Mouse (Mus musculus) heart, adult 8-10 months (tissue): ENCODE results near the gene Kif26b. TPM values are rescaled to one million over a fixed set of nuclear protein-coding genes. Genes with fewer than 3 reads are reported as not detected.
A peak's percentile ranks its signal among the peaks of the same experiment; 100 is the strongest.

ENCODE experiments used
- DNase-seq: peaks from one replicate; pipeline ENCODE4 v3.0.0; 2022; ENCODE audit warnings: low spot score
- total RNA-seq, 4 experiments: library from RNA; stranded (reverse); gene quantifications; 2 replicates each; pipeline ENCODE4 v1.2.4; 2022

Kif26b gene
- total RNA-seq: 1 to 10 TPM; 2.7 to 5.7 (median 4.1) TPM

DNA sequence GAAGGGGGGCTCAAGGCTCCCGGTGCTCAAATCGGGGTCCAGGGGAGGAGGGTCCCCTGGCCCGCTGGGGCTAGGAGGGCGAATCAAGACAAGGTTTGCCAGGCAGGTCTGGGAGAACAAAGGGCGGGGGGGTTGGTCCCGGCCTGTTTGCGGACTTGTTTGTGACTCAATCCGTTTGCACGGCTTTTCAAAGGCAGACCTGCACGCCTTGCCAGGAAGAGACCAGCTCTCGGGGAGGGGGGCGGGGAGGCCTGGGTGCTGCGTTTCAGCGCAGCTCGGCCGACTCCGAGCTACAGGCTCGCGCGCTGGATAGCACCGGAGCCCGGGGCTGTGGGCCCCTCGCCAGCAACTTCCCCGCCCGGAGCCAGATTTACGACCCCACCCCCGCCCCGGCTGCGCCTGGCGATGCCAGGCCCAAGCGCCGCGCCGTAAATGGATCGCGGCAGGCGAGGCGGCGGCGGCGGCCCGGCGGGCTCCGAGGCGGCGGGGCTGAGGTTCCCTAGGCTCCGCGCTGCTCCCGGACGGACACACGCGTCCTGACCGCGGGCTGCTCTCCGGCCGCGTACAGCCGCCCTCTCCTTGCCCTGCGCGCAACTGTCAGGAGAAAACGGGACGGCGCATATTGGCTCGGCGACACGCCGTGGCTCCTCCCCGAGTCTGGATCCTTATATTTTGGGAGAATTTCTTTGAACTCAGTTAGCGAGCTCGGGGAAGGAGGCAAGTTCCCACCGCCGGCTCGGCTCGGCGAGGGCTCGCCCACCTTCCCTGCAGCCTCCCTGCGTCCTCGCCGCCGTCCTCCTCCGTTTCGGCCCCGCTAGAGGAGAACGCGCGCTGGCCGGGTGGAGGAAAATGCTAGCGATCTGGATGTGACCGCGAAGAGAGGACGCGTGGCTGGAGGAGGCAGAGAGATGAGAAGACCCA is at the start of gene Kif26b:
Kif26b (plus strand) TSS at position 695 of the 921 bp plus-strand sequence.
- DNase-seq: no peak

DNA sequence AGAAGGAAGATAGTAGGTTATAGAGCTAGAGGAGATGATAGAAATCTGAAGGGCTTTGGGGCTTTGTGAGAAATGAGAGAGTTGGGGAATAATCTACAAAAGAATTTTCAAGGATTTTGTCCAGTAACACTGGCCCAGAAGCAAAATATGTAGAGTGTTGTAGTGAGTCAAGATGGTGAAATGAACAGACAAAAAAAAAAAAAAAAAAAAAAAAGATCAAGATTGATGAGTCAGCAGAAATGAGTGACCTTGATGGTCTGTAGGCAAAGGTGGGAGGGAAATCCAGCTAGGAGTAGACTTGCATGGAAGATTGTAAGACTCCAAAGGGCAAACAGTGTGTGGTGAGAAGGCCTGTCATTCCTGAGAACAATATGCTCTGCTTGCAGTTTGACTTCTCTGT is 45.1 kb upstream of the Kif26b start:
- DNase-seq: no peak

DNA sequence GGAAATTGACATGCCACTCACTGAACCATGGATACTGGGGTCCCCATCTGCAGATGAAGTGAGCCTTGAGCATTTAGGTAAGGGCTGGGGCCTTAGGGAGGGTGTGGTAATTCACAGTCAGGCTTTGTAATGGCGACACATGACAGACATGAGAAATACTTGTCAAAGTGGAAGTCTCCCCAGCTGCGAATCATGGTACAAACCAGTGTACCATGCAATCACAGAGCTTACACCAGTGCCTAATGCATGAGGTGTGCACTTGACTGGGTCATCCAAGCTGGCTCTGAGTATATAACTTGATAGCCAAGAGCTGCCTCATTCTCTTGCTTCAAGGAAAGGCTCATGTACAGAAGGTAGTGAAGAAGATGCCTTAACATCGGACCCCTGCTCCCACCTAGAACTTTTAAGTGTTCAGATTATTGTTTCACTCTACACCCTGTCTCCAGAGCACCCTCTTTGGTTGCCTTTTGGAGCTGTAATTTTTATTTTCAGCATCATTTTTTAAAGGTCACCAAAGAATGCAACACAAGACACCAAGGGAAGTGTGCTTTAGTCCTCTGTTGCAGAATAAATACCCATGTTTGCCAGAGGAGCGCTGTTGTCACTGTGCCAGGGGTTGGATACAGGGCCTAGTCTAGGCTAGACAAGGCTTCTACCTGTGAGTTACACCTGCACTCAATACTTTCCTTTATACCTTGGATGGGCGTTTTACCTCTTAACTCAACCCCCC is 43.6 kb upstream of the Kif26b start:
- DNase-seq: no peak

DNA sequence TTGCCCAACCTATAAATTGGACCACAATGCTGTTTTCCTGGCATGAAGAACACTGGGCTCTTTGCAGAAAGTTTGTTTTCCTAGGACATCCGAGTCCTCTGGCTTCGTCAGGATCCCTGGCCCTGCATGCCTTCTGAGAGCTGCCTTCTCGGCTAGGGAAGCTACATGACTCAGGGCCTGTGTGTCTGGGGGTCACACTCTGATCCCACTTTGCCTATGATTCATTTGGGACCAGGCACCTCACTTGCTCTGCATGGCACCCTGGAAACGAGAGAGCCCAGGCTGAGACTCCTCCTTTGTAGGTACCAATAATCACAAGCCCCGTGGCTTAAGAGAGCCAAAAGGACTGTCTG is 43.1 kb upstream of the Kif26b start:
- DNase-seq: no peak

DNA sequence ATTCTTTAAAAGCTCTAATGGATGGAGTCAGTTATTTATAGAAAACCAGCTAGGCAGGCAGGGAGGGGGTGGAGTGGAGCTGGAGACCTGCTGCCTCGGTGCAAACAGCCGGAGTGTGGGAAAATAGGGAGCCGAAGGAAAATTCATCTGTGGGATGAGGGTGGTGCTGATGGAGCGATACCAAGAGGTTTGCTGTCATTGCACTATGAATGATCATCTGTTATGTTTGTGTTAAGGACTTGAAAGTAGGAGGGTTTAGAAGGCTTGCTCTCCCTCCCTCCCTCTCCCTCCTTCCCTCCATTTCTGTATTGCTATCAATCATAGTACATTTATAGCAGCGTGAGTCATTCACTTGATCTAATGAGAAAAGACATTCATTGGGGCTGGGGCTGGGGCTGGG is 42.1 kb upstream of the Kif26b start:
- DNase-seq: no peak

DNA sequence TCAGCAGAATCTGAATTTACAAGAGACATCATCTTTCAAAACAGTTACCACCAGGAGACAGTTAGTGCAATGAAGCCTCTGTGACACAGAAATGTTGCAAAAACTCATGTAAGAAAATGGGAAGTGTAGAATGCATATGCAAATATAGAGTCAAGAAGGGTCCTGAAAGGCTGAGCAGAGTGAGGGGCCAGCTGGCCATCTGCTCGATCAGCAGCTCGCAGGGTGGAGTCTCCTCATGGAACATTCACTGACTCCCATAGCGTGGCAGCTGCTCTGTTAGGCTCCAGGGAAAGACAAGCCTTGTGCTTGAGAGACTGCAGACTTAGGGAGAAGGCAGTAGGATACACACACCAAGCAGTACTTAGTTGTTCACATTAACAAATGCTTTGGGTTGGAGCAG is 39.8 kb upstream of the Kif26b start:
- no peak for DNase-seq

DNA sequence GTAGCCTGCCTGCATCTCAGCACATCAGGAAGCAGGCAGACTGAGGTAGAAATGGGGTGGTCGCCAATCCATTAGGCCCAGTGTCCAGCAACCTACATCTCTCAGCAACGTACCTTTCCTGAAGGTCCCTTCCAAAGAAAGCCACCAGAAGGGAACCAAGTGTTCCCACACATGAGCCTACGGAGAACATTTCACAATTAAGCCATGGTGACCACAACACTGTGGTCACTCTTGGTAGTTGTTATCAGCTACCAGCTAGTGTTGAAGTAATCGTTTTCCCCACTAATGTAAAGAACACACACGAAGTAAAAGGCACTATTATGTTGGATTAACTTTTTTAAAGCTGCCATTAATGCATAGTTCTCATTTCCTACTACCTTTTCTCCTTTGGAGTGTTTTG is 37.2 kb upstream of the Kif26b start:
- no peak for DNase-seq

DNA sequence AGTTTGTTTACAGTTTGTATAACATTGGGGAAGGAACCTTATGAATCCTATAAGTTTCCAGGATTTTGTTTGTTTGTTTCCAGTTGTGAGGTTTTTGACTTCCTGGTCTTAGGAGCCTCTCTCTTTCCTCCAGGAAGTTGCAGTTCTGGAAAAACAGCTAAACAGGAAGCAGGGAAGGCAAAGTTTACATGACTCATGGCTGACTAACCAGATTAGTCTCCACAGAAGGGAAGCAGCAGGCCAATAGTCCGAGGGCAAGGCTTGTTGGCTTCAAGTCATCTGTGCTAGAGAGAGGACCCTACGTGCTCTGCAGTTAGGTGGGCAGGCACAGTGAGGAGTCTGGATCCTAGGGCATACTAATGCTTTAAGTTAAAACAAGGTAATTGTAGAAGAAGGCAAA is 36.4 kb upstream of the Kif26b start:
- DNase-seq: no peak

DNA sequence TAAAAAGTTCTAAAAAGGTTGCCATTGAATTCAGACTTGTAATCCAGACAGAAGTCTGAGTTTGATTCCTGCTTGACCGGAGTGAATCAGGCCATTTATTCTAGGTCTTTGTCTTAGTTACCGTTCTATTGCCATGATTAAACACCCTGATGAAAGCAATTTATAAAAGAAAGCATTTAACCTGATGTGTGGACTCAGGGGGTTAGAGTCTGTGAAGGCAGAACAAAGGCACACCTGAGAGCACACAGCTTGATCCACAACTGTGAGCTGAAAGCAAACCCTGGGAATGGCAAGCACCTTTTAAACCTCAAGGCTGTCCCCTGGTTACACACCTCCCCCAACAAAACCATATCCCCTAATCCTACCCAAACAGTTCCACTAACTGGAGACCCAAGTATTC is 32.7 kb upstream of the Kif26b start:
- no peak for DNase-seq

DNA sequence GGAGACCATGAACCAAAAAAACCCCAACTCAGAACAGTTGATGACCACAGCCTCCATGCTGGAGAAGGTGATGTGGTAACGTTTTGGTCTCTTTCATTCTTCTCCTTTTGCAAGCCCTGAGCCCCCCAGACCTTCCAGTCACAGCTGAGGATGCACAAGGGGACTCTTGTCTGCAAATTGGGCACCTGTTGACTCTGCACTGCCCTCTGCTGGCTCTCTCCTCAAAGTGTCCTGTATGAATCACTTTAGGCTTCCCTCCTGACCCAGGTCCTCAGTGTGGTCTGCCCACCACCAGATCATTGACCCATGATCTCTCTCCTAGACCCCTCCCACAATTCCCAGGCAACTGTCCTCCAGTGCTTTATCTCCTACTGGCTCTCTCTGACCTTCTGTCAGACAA is 32.1 kb upstream of the Kif26b start:
- DNase-seq: no peak

DNA sequence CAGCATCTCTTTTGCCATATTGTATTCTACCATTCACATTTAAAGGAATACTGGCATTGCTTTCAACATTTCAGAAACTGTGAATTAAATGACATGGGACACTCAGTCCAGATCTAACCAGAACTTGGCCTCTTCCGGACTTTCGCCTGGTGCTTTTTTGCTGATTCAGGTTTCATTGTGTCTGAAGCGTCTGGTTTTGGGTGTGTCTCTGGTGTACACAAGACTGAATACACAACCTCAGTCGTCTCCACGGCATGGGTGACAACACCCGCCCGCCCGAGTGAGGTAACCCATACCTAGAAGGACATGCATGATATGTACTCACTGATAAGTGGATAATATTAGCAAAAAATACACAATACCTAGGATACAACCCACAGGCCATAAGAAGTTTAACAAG is 22.0 kb upstream of the Kif26b start:
- DNase-seq: no peak

DNA sequence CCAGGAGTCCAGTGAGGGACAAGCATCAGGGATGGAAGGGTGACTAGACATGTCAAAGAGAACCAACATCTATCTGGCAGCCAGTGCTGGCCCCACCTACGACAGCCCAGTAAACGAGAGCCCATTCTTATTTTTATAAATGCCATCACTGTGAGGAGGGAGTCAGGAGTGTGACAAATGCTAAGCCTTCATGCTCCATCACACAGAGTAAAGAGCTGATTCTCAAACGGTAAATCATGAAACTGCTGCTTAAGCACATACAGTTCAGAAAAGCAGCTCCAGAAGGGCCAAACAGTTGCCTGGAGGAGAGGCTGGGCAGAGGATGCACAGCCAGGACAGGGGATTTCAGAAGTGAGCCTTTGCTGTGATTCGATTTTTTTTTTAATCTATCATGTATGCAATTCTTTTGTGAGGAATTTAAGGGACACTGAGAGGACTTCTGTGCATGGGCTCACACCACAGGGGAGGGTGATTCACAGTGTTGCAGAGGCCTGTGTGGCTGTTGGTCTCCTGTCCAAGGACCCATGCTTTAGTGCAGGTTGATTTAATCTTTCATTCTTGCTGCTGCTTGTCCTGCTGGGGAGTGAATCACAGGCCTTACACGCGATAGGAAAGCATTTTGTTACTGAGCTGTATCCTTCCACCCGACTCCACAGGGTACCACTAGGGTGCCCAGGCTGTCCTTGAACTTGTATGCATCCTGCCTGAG is 16.4 kb upstream of the Kif26b start:
- no peak for DNase-seq

DNA sequence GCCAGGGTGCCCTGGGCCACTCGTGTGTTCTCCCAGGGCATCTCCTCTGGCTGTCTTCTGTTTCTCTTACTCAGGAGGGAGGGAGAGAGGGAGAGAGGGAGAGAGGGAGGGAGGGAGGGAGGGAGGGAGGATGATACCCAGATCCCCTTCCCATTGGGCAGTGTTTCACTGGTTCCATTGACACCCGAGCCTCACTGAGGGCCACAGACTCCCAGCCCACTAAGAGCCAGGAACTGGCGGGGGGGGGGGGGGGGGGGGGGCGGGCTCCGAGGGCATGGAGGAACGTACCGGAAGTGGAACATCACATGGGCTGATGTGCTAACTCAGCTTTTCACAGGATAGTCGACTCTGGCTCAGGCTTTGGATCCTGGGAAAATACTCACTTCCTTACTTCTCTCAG is 15.0 kb upstream of the Kif26b start:
- no peak for DNase-seq

DNA sequence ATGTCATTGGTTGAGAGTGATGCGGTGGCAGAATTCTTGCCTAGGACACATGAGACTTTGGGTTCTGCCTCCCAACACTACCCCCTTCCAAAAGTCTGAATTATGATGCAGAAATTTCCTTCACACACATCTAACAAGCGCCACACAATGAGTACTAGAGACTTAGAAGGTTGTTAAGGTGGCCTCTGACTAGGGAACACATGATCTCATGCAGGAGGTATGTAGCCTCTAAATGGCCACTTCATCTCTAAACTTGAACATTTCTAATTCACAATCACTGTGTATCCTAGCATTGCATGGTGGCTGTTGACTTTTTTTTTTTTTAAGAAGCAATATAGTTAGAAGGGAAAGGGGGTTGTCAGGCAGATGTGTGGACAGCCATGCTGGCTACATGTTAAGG is 13.1 kb upstream of the Kif26b start:
- DNase-seq: no peak

DNA sequence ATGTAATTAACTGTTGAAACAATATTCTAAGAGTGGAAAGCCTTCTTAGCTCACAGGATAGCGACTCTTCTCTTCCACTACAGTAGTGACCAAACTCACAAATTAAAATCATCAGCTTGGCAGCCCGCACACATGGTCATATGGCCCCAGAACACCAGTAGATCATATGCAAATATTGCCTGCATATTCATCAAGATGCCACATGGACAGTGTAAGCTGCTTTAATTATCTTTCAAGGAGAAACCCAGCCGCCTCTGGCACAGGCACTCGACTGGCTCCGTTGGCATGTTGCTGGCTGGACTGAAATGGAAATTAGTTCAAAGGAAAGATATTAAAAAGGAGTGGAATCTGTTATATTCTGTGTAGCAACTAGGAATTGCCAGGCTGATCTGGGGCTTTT is 6.5 kb upstream of the Kif26b start:
- peak; percentile 10 for DNase-seq

DNA sequence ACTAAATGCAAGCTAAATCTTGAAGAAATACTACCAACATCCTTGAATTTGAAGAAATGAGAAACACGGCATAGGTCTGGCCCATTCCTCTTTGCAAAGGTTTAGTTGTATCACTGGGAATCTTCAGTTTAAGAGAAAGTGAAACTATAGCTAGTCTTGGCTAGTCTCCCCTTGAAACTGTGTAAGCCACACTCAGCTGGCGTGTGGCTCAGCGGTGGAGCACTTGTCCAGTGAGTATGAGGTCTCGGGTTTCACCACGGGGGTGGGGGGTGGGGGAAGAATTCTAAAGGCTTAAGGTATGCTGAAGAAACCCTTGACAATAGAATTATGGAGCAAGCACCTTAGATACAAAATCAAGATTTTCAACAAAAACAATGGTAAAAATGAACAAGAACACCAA is 5.8 kb upstream of the Kif26b start:
- no peak for DNase-seq

DNA sequence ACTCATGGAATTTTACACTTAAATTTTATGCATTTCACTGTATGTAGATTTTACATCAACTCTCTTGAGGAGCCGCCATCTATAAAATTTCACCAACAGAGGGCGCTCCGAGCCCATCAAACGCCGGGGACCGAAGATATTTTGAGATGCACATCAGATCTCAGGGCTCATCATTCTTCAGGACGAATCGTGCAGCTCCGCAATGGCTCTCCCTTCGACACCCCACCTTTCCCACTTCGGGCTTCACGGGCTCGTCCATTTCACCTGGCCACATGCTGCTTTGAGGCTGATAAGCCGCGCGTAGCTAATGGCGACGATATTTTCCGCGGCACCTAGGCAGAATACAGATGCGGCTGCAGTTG is 1.8 kb upstream of the Kif26b start:
- DNase-seq: peak; percentile 55

DNA sequence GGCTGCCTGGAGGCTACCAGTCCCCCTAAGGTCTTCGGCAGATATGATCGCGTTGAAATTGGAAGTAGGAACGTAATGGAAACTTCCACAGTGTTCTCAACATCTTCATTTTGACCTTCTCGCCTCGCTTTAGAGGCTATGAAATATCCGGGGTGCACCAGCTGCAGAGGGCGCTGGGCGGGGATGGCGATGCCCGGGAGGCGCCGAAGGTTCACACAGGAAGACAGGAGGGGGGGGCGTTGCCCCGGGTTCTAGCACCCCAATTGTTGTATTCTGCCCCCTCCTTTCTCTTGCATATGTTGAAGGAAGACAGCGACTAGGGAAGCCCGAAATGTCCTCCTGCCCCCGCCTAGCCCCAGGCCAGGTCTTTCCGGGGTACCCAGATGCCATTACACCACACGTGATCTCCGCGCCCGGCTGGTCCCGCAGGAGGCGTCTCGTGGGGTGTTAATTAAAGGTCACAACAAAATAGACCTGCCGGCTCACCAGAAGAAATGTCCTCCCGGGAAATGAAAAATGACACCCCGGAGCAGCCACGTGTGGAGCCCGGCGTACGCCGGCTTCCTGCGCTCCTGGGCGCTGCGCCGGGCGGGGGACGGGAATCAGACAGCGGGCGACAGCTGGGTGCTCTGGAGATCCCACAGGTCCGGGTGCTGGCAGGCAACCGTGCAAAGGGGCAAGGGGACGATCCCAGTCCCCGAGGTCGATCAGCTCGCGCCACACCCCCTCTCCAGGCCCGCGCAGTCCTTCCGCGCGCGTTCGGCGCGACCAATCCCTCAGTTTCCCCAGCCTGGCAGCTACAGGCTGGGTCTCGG is 1.2 kb upstream of the Kif26b start:
- DNase-seq: peak; percentile 23

DNA sequence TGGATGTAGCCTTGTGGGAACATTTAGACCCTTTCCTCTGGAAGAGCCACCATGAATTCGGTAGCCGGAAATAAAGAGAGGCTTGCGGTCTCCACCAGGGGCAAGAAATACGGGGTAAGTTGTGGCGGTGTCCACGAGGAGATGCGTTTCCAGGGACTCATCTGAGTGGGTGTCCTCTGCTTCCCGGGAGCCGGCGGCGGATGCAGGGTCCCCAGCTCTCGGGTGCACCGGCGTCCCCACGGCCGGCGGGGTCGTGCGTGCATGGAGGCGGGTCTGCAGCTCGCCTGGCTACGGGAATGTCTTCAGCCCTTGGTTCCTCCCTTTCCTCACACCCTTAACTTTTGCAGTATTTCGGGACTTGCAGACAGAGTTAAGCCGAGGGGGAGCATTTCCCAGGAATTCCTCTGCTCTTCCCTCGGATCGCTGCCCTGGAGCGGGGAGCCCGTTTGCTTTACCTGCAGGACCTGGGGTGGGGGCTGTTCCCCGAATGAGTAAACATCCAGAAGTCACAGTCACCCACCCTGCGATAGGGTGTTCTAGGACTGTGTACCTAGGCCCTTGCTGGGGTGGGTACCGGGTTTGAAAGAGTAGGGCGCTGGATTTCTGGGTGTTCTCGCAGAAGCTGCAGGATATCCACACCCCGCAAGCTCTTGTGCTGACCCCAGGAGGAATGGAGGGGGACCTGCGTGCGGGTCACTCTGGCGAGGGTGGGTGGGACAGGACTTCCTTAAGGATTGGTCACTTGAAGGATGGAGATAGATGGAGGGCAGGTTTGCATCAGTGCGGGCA is 781 bp downstream of the Kif26b start:
- no peak for DNase-seq

DNA sequence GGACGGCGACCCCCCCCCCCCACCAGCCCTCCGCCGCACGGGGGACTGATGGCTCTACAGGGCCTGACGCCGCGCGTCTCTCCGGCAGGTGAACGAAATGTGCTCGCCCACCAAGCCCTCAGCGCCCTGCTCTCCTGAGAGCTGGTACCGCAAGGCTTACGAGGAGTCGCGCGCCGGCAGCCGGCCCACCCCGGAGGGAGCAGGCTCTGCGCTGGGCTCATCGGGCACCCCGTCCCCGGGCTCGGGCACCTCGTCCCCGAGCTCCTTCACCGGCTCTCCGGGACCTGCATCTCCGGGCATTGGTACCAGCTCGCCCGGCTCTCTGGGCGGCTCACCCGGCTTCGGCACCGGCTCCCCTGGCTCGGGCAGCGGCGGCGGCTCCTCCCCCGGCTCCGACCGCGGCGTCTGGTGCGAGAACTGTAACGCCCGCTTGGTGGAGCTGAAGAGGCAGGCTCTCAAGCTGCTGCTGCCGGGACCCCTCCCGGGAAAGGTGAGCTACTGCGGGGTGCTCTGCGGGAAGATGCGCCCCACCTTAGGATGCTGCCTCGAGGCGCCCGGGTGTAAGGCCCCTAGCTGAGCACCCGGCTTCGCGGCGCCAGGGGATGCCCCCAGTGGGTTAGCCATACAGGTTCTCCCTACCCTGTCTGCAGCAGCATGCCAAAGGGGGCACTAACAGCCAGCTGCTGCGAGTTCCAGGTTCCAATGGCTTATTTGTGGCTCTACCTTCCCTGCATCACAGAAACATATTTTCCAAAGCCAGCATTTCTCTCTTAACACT is 1.6 kb downstream of the Kif26b start:
- DNase-seq: peak; percentile 55
